In genomic region chr8:9772519-9772840, GRCm38 (mm10) we compare ENCODE assay signal across 9 mouse cellular contexts. TPM values are rescaled to one million over a fixed set of nuclear protein-coding genes. Genes with fewer than 3 reads are reported as not detected.
DNase-seq lines count a peak whose midpoint lies in the region; ATAC-seq and TF ChIP-seq lines count a peak whose summit lies in the region.
"Had no signal": no experiment of that assay in that cellular context is flagged by ENCODE, and none has a peak within 500 bp of the region (broad histone marks: within the 10 kb centered on the region; RNA-seq: fewer than 3 reads in every experiment).

No protein-coding gene starts in this region.

- 5% methylated on average over 6 of the region's 6 CpGs for WGBS in kidney, embryonic 14.5 days
- WGBS in embryonic facial prominence, embryonic 12.5 days: 6% methylated on average over 6 of the region's 6 CpGs
- WGBS in intestine, embryonic 16.5 days: 11% methylated on average over 6 of the region's 6 CpGs
- 4% methylated on average over 6 of the region's 6 CpGs for WGBS in midbrain, embryonic 10.5 days
- WGBS in stomach, postnatal 0 days: 5% methylated on average over 6 of the region's 6 CpGs

- peak overlapping the region; percentile 58 for H3K4me3 ChIP-seq in kidney, embryonic 14.5 days (ENCODE audit: low read length)
- peak overlapping the region; percentile 61 for H3K4me3 ChIP-seq in embryonic facial prominence, embryonic 12.5 days
- 0 out of 2 replicates have a peak overlapping the region, but pooled peaks have one; percentile 12 for H3K4me3 ChIP-seq in intestine, embryonic 16.5 days (ENCODE audit: low read length)
- H3K4me3 ChIP-seq in midbrain, embryonic 10.5 days: peak overlapping the region; percentile 77
- H3K4me3 ChIP-seq in stomach, postnatal 0 days (ENCODE audit: low read depth, low read length): no peak overlapping the region

- no peak overlapping the region for H3K9ac ChIP-seq in kidney, embryonic 14.5 days (ENCODE audit: low read depth, low read length)
- H3K9ac ChIP-seq in embryonic facial prominence, embryonic 12.5 days: no peak overlapping the region; the same call in 1 of the 2 replicates
- H3K9ac ChIP-seq in intestine, embryonic 16.5 days (ENCODE audit: low read depth, low read length): no peak overlapping the region
- no peak overlapping the region for H3K9ac ChIP-seq in stomach, postnatal 0 days (ENCODE audit: low read length)

- H3K4me1 ChIP-seq in kidney, embryonic 14.5 days (ENCODE audit: control insufficient read depth, insufficient read depth, low read length): peaks cover 2% of the 10 kb centered on the region; the same call in 1 of the 2 replicates
- peaks cover 18% of the 10 kb centered on the region for H3K4me1 ChIP-seq in embryonic facial prominence, embryonic 12.5 days
- H3K4me1 ChIP-seq in intestine, embryonic 16.5 days (ENCODE audit: control insufficient read depth, insufficient read depth, low read length): peaks cover 11% of the 10 kb centered on the region
- H3K4me1 ChIP-seq in midbrain, embryonic 10.5 days: peaks cover 31% of the 10 kb centered on the region
- H3K4me1 ChIP-seq in stomach, postnatal 0 days (replicated peaks; ENCODE audit: control insufficient read depth, insufficient read depth): no peaks in the 10 kb centered on the region

- H3K27me3 ChIP-seq in kidney, embryonic 14.5 days (ENCODE audit: control insufficient read depth, insufficient read depth, low read length): peaks cover 46% of the 10 kb centered on the region
- H3K27me3 ChIP-seq in embryonic facial prominence, embryonic 12.5 days: peaks cover 51% of the 10 kb centered on the region
- H3K27me3 ChIP-seq in intestine, embryonic 16.5 days (replicated peaks; ENCODE audit: control insufficient read depth, insufficient read depth, low read length): peaks cover 43% of the 10 kb centered on the region
- H3K27me3 ChIP-seq in midbrain, embryonic 10.5 days (ENCODE audit: low read depth, poor library complexity, severe bottlenecking): peaks cover 53% of the 10 kb centered on the region
- no peaks in the 10 kb centered on the region; the same call in 1 of the 2 replicates for H3K27me3 ChIP-seq in stomach, postnatal 0 days (ENCODE audit: control insufficient read depth, insufficient read depth, low read length)

- H3K36me3 ChIP-seq in kidney, embryonic 14.5 days (ENCODE audit: control insufficient read depth, insufficient read depth, low read length): no peaks in the 10 kb centered on the region
- no peaks in the 10 kb centered on the region for H3K36me3 ChIP-seq in embryonic facial prominence, embryonic 12.5 days
- no peaks in the 10 kb centered on the region for H3K36me3 ChIP-seq in intestine, embryonic 16.5 days (ENCODE audit: control insufficient read depth, insufficient read depth, low read length)
- H3K36me3 ChIP-seq in midbrain, embryonic 10.5 days: no peaks in the 10 kb centered on the region
- no peaks in the 10 kb centered on the region for H3K36me3 ChIP-seq in stomach, postnatal 0 days (ENCODE audit: control insufficient read depth, insufficient read depth, low read length)
- H3K36me3 ChIP-seq: G1E had no signal

- TF ChIP-seq EP300 in stomach, postnatal 0 days (optimal IDR thresholded peaks at IDR 0.05): no peak

- peak; percentile 45; the same call in 1 of the 2 replicates for ATAC-seq in kidney, embryonic 14.5 days (ENCODE audit: low FRiP score, low TSS enrichment)
- ATAC-seq in embryonic facial prominence, embryonic 12.5 days (ENCODE audit: insufficient number of reproducible peaks, insufficient read depth, low FRiP score, low TSS enrichment): no peak
- 0 out of 2 replicates have a peak, but pooled peaks have one; percentile 18 for ATAC-seq in intestine, embryonic 16.5 days
- ATAC-seq in stomach, postnatal 0 days (ENCODE audit: low FRiP score, low TSS enrichment): no peak

- peak overlapping the region; percentile 87 for H3K4me2 ChIP-seq in kidney, embryonic 14.5 days (replicated peaks; ENCODE audit: low read depth, low read length)
- peak overlapping the region; percentile 97 for H3K4me2 ChIP-seq in embryonic facial prominence, embryonic 12.5 days (replicated peaks)
- peak overlapping the region; percentile 84; the same call in 1 of the 2 replicates for H3K4me2 ChIP-seq in intestine, embryonic 16.5 days (ENCODE audit: low read depth, low read length)
- H3K4me2 ChIP-seq in stomach, postnatal 0 days (replicated peaks; ENCODE audit: low read depth): no peak overlapping the region

- H3K27ac ChIP-seq in kidney, embryonic 14.5 days (ENCODE audit: low read depth, low read length): no peak overlapping the region
- no peak overlapping the region for H3K27ac ChIP-seq in embryonic facial prominence, embryonic 12.5 days
- H3K27ac ChIP-seq in intestine, embryonic 16.5 days (ENCODE audit: low read length): no peak overlapping the region
- peak overlapping the region; percentile 83 for H3K27ac ChIP-seq in midbrain, embryonic 10.5 days (replicated peaks)
- no peak overlapping the region for H3K27ac ChIP-seq in stomach, postnatal 0 days (replicated peaks)

- H3K9me3 ChIP-seq in kidney, embryonic 14.5 days (ENCODE audit: control insufficient read depth, low read length): no peaks in the 10 kb centered on the region
- H3K9me3 ChIP-seq in embryonic facial prominence, embryonic 12.5 days: no peaks in the 10 kb centered on the region
- H3K9me3 ChIP-seq in intestine, embryonic 16.5 days (ENCODE audit: control insufficient read depth, low read length): no peaks in the 10 kb centered on the region
- H3K9me3 ChIP-seq in midbrain, embryonic 10.5 days (replicated peaks): no peaks in the 10 kb centered on the region
- H3K9me3 ChIP-seq in stomach, postnatal 0 days (ENCODE audit: control insufficient read depth, low read length): no peaks in the 10 kb centered on the region

- DNase-seq in kidney, postnatal 14 days: no peak
- no peak for DNase-seq in midbrain, embryonic 10.5 days (ENCODE audit: low spot score)
- peak; percentile 17 for DNase-seq in stomach, postnatal 0 days (ENCODE audit: low spot score)
- no peak for DNase-seq in urinary bladder, adult 18-20 months (ENCODE audit: low spot score in 2 of 2)
- no peak for DNase-seq in gastrocnemius, postnatal 4 days (ENCODE audit: low spot score in 2 of 2)

- TF ChIP-seq CTCF in stomach, postnatal 0 days (IDR thresholded peaks at IDR 0.05; ENCODE audit: low read depth): peak; percentile 33

RNA-seq across cellular contexts. Expression of gene Fam155a, which starts 1.5 kb away (rescaled TPM):
- polyA plus RNA-seq in kidney, embryonic 14.5 days (2014; fragmentation: Nextera tagmentation; extraction: Ambion mirVana): 0.95 and 0.99 TPM in 2 replicates
- polyA plus RNA-seq in embryonic facial prominence, embryonic 12.5 days (2016; fragmentation: Nextera tagmentation; extraction: Ambion mirVana): 1.3 and 1.4 TPM in 2 replicates
- polyA plus RNA-seq in intestine, embryonic 16.5 days (2015; fragmentation: Nextera tagmentation; extraction: Ambion mirVana): 1.1 and 1.3 TPM in 2 replicates
- 1.8 and 2.8 TPM in 2 replicates for polyA plus RNA-seq in midbrain, embryonic 10.5 days (2016; fragmentation: Nextera tagmentation; extraction: Ambion mirVana)
- 0.93 and 1.0 TPM in 2 replicates for polyA plus RNA-seq in stomach, postnatal 0 days (2015; fragmentation: Nextera tagmentation; extraction: Ambion mirVana)
- 1 to 10 TPM; 1.1 to 1.2 TPM for total RNA-seq in gastrocnemius, postnatal 4 days (2021)
- polyA plus RNA-seq: G1E had no signal

Comparison
In these comparisons a context has a peak if more than half of its experiments do, and no peak if none do; other contexts are left out.
1. ATAC-seq: peak in kidney, embryonic 14.5 days (single experiment) and intestine, embryonic 16.5 days (single experiment); none in embryonic facial prominence, embryonic 12.5 days (single experiment) and stomach, postnatal 0 days (single experiment).